8 mouse cellular contexts compared by ENCODE assay signal in the genomic region with DNA sequence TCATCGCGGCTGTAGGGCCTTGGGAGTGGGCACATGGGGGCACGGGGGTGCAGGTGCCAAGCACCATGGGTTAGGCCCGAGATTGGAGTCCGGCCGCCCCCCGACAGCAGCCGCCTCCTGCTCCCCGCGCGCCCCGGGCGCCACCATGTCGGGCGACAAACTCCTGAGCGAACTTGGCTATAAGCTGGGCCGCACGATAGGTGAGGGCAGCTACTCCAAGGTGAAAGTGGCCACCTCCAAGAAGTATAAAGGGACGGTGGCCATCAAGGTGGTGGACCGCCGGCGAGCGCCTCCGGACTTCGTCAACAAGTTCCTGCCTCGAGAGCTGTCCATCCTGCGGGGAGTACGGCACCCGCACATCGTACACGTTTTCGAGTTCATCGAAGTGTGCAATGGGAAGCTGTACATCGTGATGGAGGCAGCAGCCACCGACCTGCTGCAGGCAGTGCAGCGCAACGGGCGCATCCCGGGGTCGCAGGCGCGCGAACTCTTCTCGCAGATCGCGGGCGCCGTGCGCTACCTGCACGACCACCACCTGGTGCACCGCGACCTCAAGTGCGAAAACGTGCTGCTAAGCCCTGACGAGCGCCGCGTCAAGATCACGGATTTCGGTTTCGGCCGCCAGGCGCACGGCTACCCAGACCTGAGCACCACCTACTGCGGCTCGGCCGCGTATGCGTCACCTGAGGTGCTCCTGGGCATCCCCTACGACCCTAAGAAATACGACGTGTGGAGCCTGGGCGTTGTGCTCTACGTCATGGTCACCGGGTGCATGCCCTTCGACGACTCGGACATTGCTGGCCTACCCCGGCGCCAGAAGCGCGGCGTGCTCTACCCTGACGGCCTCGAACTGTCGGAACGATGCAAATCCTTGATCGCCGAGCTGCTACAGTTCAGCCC. TPM values are rescaled to one million over a fixed set of nuclear protein-coding genes. Genes with fewer than 3 reads are reported as not detected.
DNase-seq lines count a peak whose midpoint lies in the region; ATAC-seq and TF ChIP-seq lines count a peak whose summit lies in the region.

TSS of gene Tssk6 (plus strand) at position 22 of the 900 bp plus-strand sequence.
TSS of gene Ndufa13 (minus strand) at position 396 of the 900 bp plus-strand sequence.
TSS of gene Yjefn3 (minus strand) at position 550 of the 900 bp plus-strand sequence.

- no peak for TF ChIP-seq POLR2A in brain, embryonic 14.5 days (IDR thresholded peaks at IDR 0.05; ENCODE audit: borderline replicate concordance, extremely low read depth, insufficient read depth, insufficient read length, poor library complexity, severe bottlenecking)

- peak within 1 kb of the TSS; percentile 69 for H3K4me3 ChIP-seq in forebrain, embryonic 12.5 days (replicated peaks)
- peak within 1 kb of the TSS; percentile 62 for H3K4me3 ChIP-seq in hindbrain, embryonic 16.5 days (ENCODE audit: low read length)
- peak within 1 kb of the TSS; percentile 79 for H3K4me3 ChIP-seq in limb, embryonic 10.5 days
- H3K4me3 ChIP-seq in midbrain, embryonic 13.5 days (replicated peaks) = peak within 1 kb of the TSS; percentile 76

- peak within 1 kb of the TSS; percentile 77 for H3K9ac ChIP-seq in forebrain, embryonic 12.5 days
- H3K9ac ChIP-seq in hindbrain, embryonic 16.5 days (ENCODE audit: low read depth, low read length) = peak within 1 kb of the TSS; percentile 84
- H3K9ac ChIP-seq in midbrain, embryonic 13.5 days (replicated peaks) = peak within 1 kb of the TSS; percentile 81

- peak; percentile 49 for DNase-seq in layer of hippocampus, adult 11-12 months (ENCODE audit: low spot score)
- DNase-seq in layer of hippocampus, adult 9-10 months (ENCODE audit: low spot score) = no peak
- no peak for DNase-seq in brain, embryonic 14.5 days (ENCODE audit: low read depth)
- DNase-seq in limb, embryonic 10.5 days (ENCODE audit: low spot score) = no peak
- peak; percentile 58 for DNase-seq in testis, postnatal 14 days (ENCODE audit: low spot score)

- TF ChIP-seq CTCF in brain, embryonic 14.5 days (IDR thresholded peaks at IDR 0.05; ENCODE audit: borderline replicate concordance, extremely low read depth, insufficient read depth, insufficient read length) = no peak

- H3K36me3 ChIP-seq in forebrain, embryonic 12.5 days (replicated peaks) = peaks cover 26% of the 10 kb centered on the region
- no peaks in the 10 kb centered on the region for H3K36me3 ChIP-seq in hindbrain, embryonic 16.5 days (ENCODE audit: control insufficient read depth, insufficient read depth, low read length)
- H3K36me3 ChIP-seq in limb, embryonic 10.5 days = peaks cover 41% of the 10 kb centered on the region
- H3K36me3 ChIP-seq in midbrain, embryonic 13.5 days = peaks cover 3% of the 10 kb centered on the region; the same call in 1 of the 2 replicates

- H3K9me3 ChIP-seq in forebrain, embryonic 12.5 days = no peaks in the 10 kb centered on the region
- no peaks in the 10 kb centered on the region for H3K9me3 ChIP-seq in hindbrain, embryonic 16.5 days (ENCODE audit: control insufficient read depth, low read length)
- H3K9me3 ChIP-seq in limb, embryonic 10.5 days (replicated peaks) = no peaks in the 10 kb centered on the region
- no peaks in the 10 kb centered on the region for H3K9me3 ChIP-seq in midbrain, embryonic 13.5 days

- H3K4me2 ChIP-seq in forebrain, embryonic 12.5 days = peak within 1 kb of the TSS; percentile 89
- peak within 1 kb of the TSS; percentile 96 for H3K4me2 ChIP-seq in hindbrain, embryonic 16.5 days (ENCODE audit: low read length)
- H3K4me2 ChIP-seq in midbrain, embryonic 13.5 days (replicated peaks) = peak within 1 kb of the TSS; percentile 98

- H3K4me1 ChIP-seq in forebrain, embryonic 12.5 days = peaks cover 42% of the 10 kb centered on the region
- H3K4me1 ChIP-seq in hindbrain, embryonic 16.5 days (ENCODE audit: control insufficient read depth, insufficient read depth, low read depth, low read length) = peaks cover 43% of the 10 kb centered on the region
- peaks cover 39% of the 10 kb centered on the region for H3K4me1 ChIP-seq in limb, embryonic 10.5 days
- peaks cover 53% of the 10 kb centered on the region for H3K4me1 ChIP-seq in midbrain, embryonic 13.5 days (replicated peaks)

- WGBS in forebrain, embryonic 12.5 days = 5% methylated on average over 89 of the region's 89 CpGs
- WGBS in hindbrain, embryonic 16.5 days = 4% methylated on average over 84 of the region's 89 CpGs
- 5% methylated on average over 89 of the region's 89 CpGs for WGBS in limb, embryonic 10.5 days
- 6% methylated on average over 89 of the region's 89 CpGs for WGBS in midbrain, embryonic 13.5 days

- H3K27me3 ChIP-seq in forebrain, embryonic 12.5 days = no peaks in the 10 kb centered on the region
- no peaks in the 10 kb centered on the region for H3K27me3 ChIP-seq in hindbrain, embryonic 16.5 days (replicated peaks; ENCODE audit: control insufficient read depth, insufficient read depth, low read length)
- no peaks in the 10 kb centered on the region for H3K27me3 ChIP-seq in limb, embryonic 10.5 days (ENCODE audit: low read depth, poor library complexity, severe bottlenecking)
- H3K27me3 ChIP-seq in midbrain, embryonic 13.5 days = no peaks in the 10 kb centered on the region

- peak within 1 kb of the TSS; percentile 91 for H3K27ac ChIP-seq in forebrain, embryonic 12.5 days
- peak within 1 kb of the TSS; percentile 89 for H3K27ac ChIP-seq in hindbrain, embryonic 16.5 days (ENCODE audit: low read depth, low read length)
- peak within 1 kb of the TSS; percentile 95 for H3K27ac ChIP-seq in limb, embryonic 10.5 days
- peak within 1 kb of the TSS; percentile 88 for H3K27ac ChIP-seq in midbrain, embryonic 13.5 days

- ATAC-seq in forebrain, embryonic 12.5 days (ENCODE audit: low FRiP score) = peak; percentile 60
- ATAC-seq in hindbrain, embryonic 16.5 days = peak; percentile 3
- ATAC-seq in midbrain, embryonic 13.5 days = peak; percentile 15

RNA-seq across cellular contexts. Expression of gene Tssk6, which starts in this region (rescaled TPM):
- polyA plus RNA-seq in brain, embryonic 14.5 days (2012; rRNA removed) = 0.37 and 0.53 TPM in 2 replicates
- 4.2 and 4.3 TPM in 2 replicates for polyA plus RNA-seq in forebrain, embryonic 12.5 days (2016; fragmentation: Nextera tagmentation; extraction: Ambion mirVana)
- polyA plus RNA-seq in hindbrain, embryonic 16.5 days (2015; fragmentation: Nextera tagmentation; extraction: Ambion mirVana) = 3.5 and 3.7 TPM in 2 replicates
- polyA plus RNA-seq in limb, embryonic 10.5 days (2016; fragmentation: Nextera tagmentation; extraction: Ambion mirVana) = 5.0 and 5.9 TPM in 2 replicates
- polyA plus RNA-seq in midbrain, embryonic 13.5 days (2015; fragmentation: Nextera tagmentation; extraction: Ambion mirVana) = 3.7 and 4.1 TPM in 2 replicates

RNA-seq across cellular contexts. Expression of gene Ndufa13, which starts in this region (rescaled TPM):
- 84.2 and 106 TPM in 2 replicates for polyA plus RNA-seq in brain, embryonic 14.5 days (2012; rRNA removed)
- 165 and 168 TPM in 2 replicates for polyA plus RNA-seq in forebrain, embryonic 12.5 days (2016; fragmentation: Nextera tagmentation; extraction: Ambion mirVana)
- 191 and 216 TPM in 2 replicates for polyA plus RNA-seq in hindbrain, embryonic 16.5 days (2015; fragmentation: Nextera tagmentation; extraction: Ambion mirVana)
- 165 and 166 TPM in 2 replicates for polyA plus RNA-seq in limb, embryonic 10.5 days (2016; fragmentation: Nextera tagmentation; extraction: Ambion mirVana)
- polyA plus RNA-seq in midbrain, embryonic 13.5 days (2015; fragmentation: Nextera tagmentation; extraction: Ambion mirVana) = 174 and 181 TPM in 2 replicates

RNA-seq across cellular contexts. Expression of gene Yjefn3, which starts in this region (rescaled TPM):
- 12.6 and 13.0 TPM in 2 replicates for polyA plus RNA-seq in brain, embryonic 14.5 days (2012; rRNA removed)
- polyA plus RNA-seq in forebrain, embryonic 12.5 days (2016; fragmentation: Nextera tagmentation; extraction: Ambion mirVana) = 7.0 and 9.8 TPM in 2 replicates
- 13.6 and 14.3 TPM in 2 replicates for polyA plus RNA-seq in hindbrain, embryonic 16.5 days (2015; fragmentation: Nextera tagmentation; extraction: Ambion mirVana)
- polyA plus RNA-seq in limb, embryonic 10.5 days (2016; fragmentation: Nextera tagmentation; extraction: Ambion mirVana) = 2.0 and 2.9 TPM in 2 replicates
- polyA plus RNA-seq in midbrain, embryonic 13.5 days (2015; fragmentation: Nextera tagmentation; extraction: Ambion mirVana) = 9.1 and 10.8 TPM in 2 replicates

Comparison
In these comparisons a context has a peak if more than half of its experiments do, and no peak if none do; other contexts are left out.
1. DNase-seq: peak in layer of hippocampus, adult 11-12 months (single experiment) and testis, postnatal 14 days (single experiment); none in layer of hippocampus, adult 9-10 months (single experiment), brain, embryonic 14.5 days (single experiment) and limb, embryonic 10.5 days (single experiment).
2. ATAC-seq: peak in every context shown above with its lines; median percentile 60 in forebrain, embryonic 12.5 days; 15 in midbrain, embryonic 13.5 days; 3 in hindbrain, embryonic 16.5 days.
3. Peak in every context shown above with its lines, with median percentiles within 50 percentile points of each other: H3K27ac ChIP-seq, H3K4me2 ChIP-seq, H3K4me3 ChIP-seq and H3K9ac ChIP-seq.